Mouse (Mus musculus) MEL (cell line): ENCODE measurements around the gene Dnaaf2. TPM values are rescaled to one million over a fixed set of nuclear protein-coding genes. Genes with fewer than 3 reads are reported as not detected.

Source experiments
- DNase-seq: peaks from one replicate; pipeline ENCODE4 v3.0.0; 2011; ENCODE audit warnings: low read depth, low spot score
- H3K27ac ChIP-seq: 2 replicates; pipeline ENCODE4 v1.5.1; 2012; ENCODE audit warnings: low read depth, mild to moderate bottlenecking, control low read depth, low read length, moderate library complexity; ENCODE audit not compliant: control insufficient read depth
- H3K27me3 ChIP-seq, 2 experiments: fragments of 150-350 bp in 1 of 2; sonication (generic) in 1 of 2; 2 replicates each; pipeline ENCODE4 v1.6.1; 2012; ENCODE audit warnings: low read length in 2 of 2, mild to moderate bottlenecking in 2 of 2, improper control_type of control experiment in 1 of 2, moderate library complexity in 1 of 2; ENCODE audit not compliant: insufficient read depth in 2 of 2, control insufficient read depth in 1 of 2
- H3K36me3 ChIP-seq, 2 experiments: 2 replicates each; pipeline ENCODE4 v1.6.1; 2012 to 2014; ENCODE audit warnings: low read length in 2 of 2, improper control_type of control experiment in 1 of 2, inconsistent platforms in 1 of 2, mild to moderate bottlenecking in 1 of 2; ENCODE audit not compliant: insufficient read depth in 2 of 2, control insufficient read depth in 1 of 2
- H3K4me1 ChIP-seq, 2 experiments: fragments of 150-350 bp in 1 of 2; sonication (generic) in 1 of 2; 2 replicates each; pipeline ENCODE4 v1.6.1; 2012; ENCODE audit warnings: low read length in 2 of 2, improper control_type of control experiment in 1 of 2, mild to moderate bottlenecking in 1 of 2; ENCODE audit not compliant: insufficient read depth in 2 of 2, control insufficient read depth in 1 of 2
- H3K4me3 ChIP-seq, 2 experiments: fragments of 150-350 bp in 1 of 2; sonication (generic) in 1 of 2; 2 replicates each; pipeline ENCODE4 v1.5.1; 2012; ENCODE audit warnings: low read depth in 2 of 2, low read length in 2 of 2, mild to moderate bottlenecking in 2 of 2, moderate library complexity in 2 of 2, control low read depth in 1 of 2, improper control_type of control experiment in 1 of 2; ENCODE audit not compliant: control insufficient read depth in 1 of 2, insufficient read depth in 1 of 2
- H3K79me2 ChIP-seq: 2 replicates; pipeline ENCODE4 v1.6.1; 2012; ENCODE audit warnings: mild to moderate bottlenecking, low read length, moderate library complexity; ENCODE audit not compliant: control insufficient read depth, poor library complexity, insufficient read depth
- H3K9ac ChIP-seq: 2 replicates; pipeline ENCODE4 v1.6.1; 2012; ENCODE audit warnings: low read depth, mild to moderate bottlenecking, control low read depth, low read length, moderate library complexity; ENCODE audit not compliant: control insufficient read depth, poor library complexity, severe bottlenecking
- H3K9me3 ChIP-seq: fragments of 150-350 bp; sonication (generic); replicated peaks from 2 replicates; pipeline ENCODE4 v1.6.1; 2012; ENCODE audit warnings: mild to moderate bottlenecking, low read length, improper control_type of control experiment, moderate library complexity; ENCODE audit not compliant: insufficient read depth
- BHLHE40 ChIP-seq: IDR thresholded peaks from 2 replicates; pipeline ENCODE4 v1.6.1; 2012; ENCODE audit warnings: low read depth, mild to moderate bottlenecking, inconsistent platforms, low read length, improper control_type of control experiment, borderline replicate concordance
- E2F4 ChIP-seq: IDR thresholded peaks from 2 replicates; pipeline ENCODE4 v1.6.1; 2011; ENCODE audit warnings: low read depth, low read length, improper control_type of control experiment, borderline replicate concordance
- ELF1 ChIP-seq: IDR thresholded peaks from 2 replicates; pipeline ENCODE4 v1.6.1; 2014; ENCODE audit warnings: low read depth, mild to moderate bottlenecking, inconsistent platforms, low read length, improper control_type of control experiment, moderate library complexity
- EP300 ChIP-seq, 2 experiments: IDR thresholded peaks; 2 replicates each; pipeline ENCODE4 v1.6.1; 2011; ENCODE audit warnings: improper control_type of control experiment in 2 of 2, low read length in 2 of 2, low read depth in 1 of 2, mild to moderate bottlenecking in 1 of 2
- ETS1 ChIP-seq: IDR thresholded peaks from 2 replicates; pipeline ENCODE4 v1.6.1; 2012; ENCODE audit warnings: low read depth, mild to moderate bottlenecking, inconsistent platforms, low read length, improper control_type of control experiment, moderate library complexity
- GABPA ChIP-seq: IDR thresholded peaks from 2 replicates; pipeline ENCODE4 v1.6.1; 2012; ENCODE audit warnings: low read depth, mild to moderate bottlenecking, inconsistent platforms, low read length, improper control_type of control experiment, moderate library complexity
- GATA1 ChIP-seq: IDR thresholded peaks from 2 replicates; pipeline ENCODE4 v1.6.1; 2011; ENCODE audit warnings: low read depth, low read length, improper control_type of control experiment
- HCFC1 ChIP-seq: IDR thresholded peaks from 2 replicates; pipeline ENCODE4 v1.6.1; 2012; ENCODE audit warnings: low read depth, mild to moderate bottlenecking, inconsistent platforms, low read length, improper control_type of control experiment, moderate library complexity
- MAX ChIP-seq: IDR thresholded peaks from 2 replicates; pipeline ENCODE4 v1.6.1; 2011; ENCODE audit warnings: low read length, improper control_type of control experiment
- MEF2A ChIP-seq: IDR thresholded peaks from 2 replicates; pipeline ENCODE4 v1.6.1; 2014; ENCODE audit warnings: low read depth, mild to moderate bottlenecking, inconsistent platforms, low read length, improper control_type of control experiment; ENCODE audit not compliant: poor library complexity, insufficient replicate concordance, severe bottlenecking; ENCODE audit errors: extremely low read depth
- MXI1 ChIP-seq: IDR thresholded peaks from 2 replicates; pipeline ENCODE4 v1.6.1; 2011; ENCODE audit warnings: mild to moderate bottlenecking, low read depth, low read length, improper control_type of control experiment
- MYC ChIP-seq: IDR thresholded peaks from 2 replicates; pipeline ENCODE4 v1.6.1; 2011; ENCODE audit warnings: low read depth, mild to moderate bottlenecking, low read length, improper control_type of control experiment, moderate library complexity
- NELFE ChIP-seq: IDR thresholded peaks from 2 replicates; pipeline ENCODE4 v1.6.1; 2011; ENCODE audit warnings: low read depth, low read length, improper control_type of control experiment
- NRF1 ChIP-seq: IDR thresholded peaks from 2 replicates; pipeline ENCODE4 v1.6.1; 2014; ENCODE audit warnings: low read depth, mild to moderate bottlenecking, inconsistent platforms, low read length, improper control_type of control experiment, moderate library complexity; ENCODE audit not compliant: poor library complexity, insufficient read depth, severe bottlenecking
- POLR2A ChIP-seq, 2 experiments: IDR thresholded peaks; 2 replicates each; pipeline ENCODE4 v1.6.1; 2011 to 2012; ENCODE audit warnings: low read length in 2 of 2, mild to moderate bottlenecking in 2 of 2, control low read depth in 1 of 2, improper control_type of control experiment in 1 of 2, low read depth in 1 of 2, moderate library complexity in 1 of 2; ENCODE audit not compliant: control insufficient read depth in 1 of 2, insufficient read depth in 1 of 2, poor library complexity in 1 of 2
- POLR2AphosphoS2 ChIP-seq: IDR thresholded peaks from 2 replicates; pipeline ENCODE4 v1.6.1; 2011; ENCODE audit warnings: low read length, improper control_type of control experiment
- POLR2AphosphoS5 ChIP-seq: IDR thresholded peaks from 2 replicates; pipeline ENCODE4 v1.6.1; 2012; ENCODE audit warnings: low read depth, borderline replicate concordance, mild to moderate bottlenecking, inconsistent platforms, low read length, moderate library complexity, mixed read lengths
- RAD21 ChIP-seq: IDR thresholded peaks from 2 replicates; pipeline ENCODE4 v1.6.1; 2011; ENCODE audit warnings: mild to moderate bottlenecking, low read depth, low read length, improper control_type of control experiment
- RCOR1 ChIP-seq: IDR thresholded peaks from 2 replicates; pipeline ENCODE4 v1.6.1; 2012; ENCODE audit warnings: low read depth, mild to moderate bottlenecking, inconsistent platforms, low read length, improper control_type of control experiment
- SIN3A ChIP-seq: IDR thresholded peaks from 2 replicates; pipeline ENCODE4 v1.6.1; 2012; ENCODE audit warnings: low read length, improper control_type of control experiment, inconsistent platforms
- TAL1 ChIP-seq: IDR thresholded peaks from 2 replicates; pipeline ENCODE4 v1.6.1; 2012; ENCODE audit warnings: mild to moderate bottlenecking, inconsistent platforms, low read length, moderate library complexity, mixed read lengths
- TBP ChIP-seq: IDR thresholded peaks from 2 replicates; pipeline ENCODE4 v1.8.0; 2011; ENCODE audit warnings: low read depth, low read length, improper control_type of control experiment
- polyA plus RNA-seq, 2 experiments: library from polyadenylated mRNA; stranded (reverse) in 1 of 2; unstranded in 1 of 2; fragments of >175 nt in 1 of 2; fragments of >200 nt in 1 of 2; gene quantifications; 2 replicates each; pipeline versions ENCODE4 v1.2.1 to v1.2.4; 2012; ENCODE audit warnings: low replicate concordance in 2 of 2, low read depth in 1 of 2; ENCODE audit not compliant: insufficient read length in 2 of 2, insufficient read depth in 1 of 2, missing spikeins in 1 of 2
- total RNA-seq: library from RNA; depleted of rRNA; stranded (reverse); fragments of 300-350 nt; gene quantifications from 2 replicates; pipeline ENCODE4 v1.2.3, GENCODE M21; 2012

Dnaaf2 gene
- total and polyA plus RNA-seq, 3 experiments, result 5.5 to 10.1 TPM; not detected in 1

GRCm38 (mm10) chr12:69168461-69169106 lies 29.6 kb downstream of the Dnaaf2 start, which contains the start of gene Lrr1:
TSS of gene Lrr1 (plus strand) at chr12:69168814.
- peaks cover 11% of the 10 kb centered on the region for H3K79me2 ChIP-seq
- TF ChIP-seq NRF1 (no peak), MYC (no peak), TBP (no peak; the same call in 1 of the 2 replicates), BHLHE40 (no peak), POLR2A (IDR thresholded peaks at IDR 0.05; ENCODE audit: control insufficient read depth in 1 of 2, insufficient read depth in 1 of 2, low read depth in 1 of 2, low read length in 2 of 2, poor library complexity in 1 of 2) (peak; percentile 82 to 91), ELF1 (no peak), TAL1 (no peak), GATA1 (no peak), ETS1 (no peak; the same call in 1 of the 2 replicates), MAX (peak; percentile 99), RAD21 (no peak), MXI1 (peak; percentile 74), NELFE (peak; percentile 78), POLR2AphosphoS5 (no peak), POLR2AphosphoS2 (peak; percentile 58; the same call in 1 of the 2 replicates), RCOR1 (no peak), MEF2A (no peak), HCFC1 (peak; percentile 83), GABPA (no peak), SIN3A (peak; percentile 93; the same call in 1 of the 2 replicates), EP300 (IDR thresholded peaks at IDR 0.05; ENCODE audit: low read depth in 1 of 2, low read length in 2 of 2) (no peak), E2F4 (peak; percentile 89)
- H3K9ac ChIP-seq, result peak within 1 kb of the TSS; percentile 84
- H3K4me1 ChIP-seq, result peaks cover 2 to 12% of the 10 kb centered on the region in 2 experiments; a peak in 3 of 4 replicates
- H3K4me3 ChIP-seq, result peak within 1 kb of the TSS; percentile 70 to 78
- DNase-seq, result peak; percentile 93
- H3K9me3 ChIP-seq, result no peaks in the 10 kb centered on the region
- H3K27me3 ChIP-seq, result no peaks in the 10 kb centered on the region
- peak within 1 kb of the TSS; percentile 79 for H3K27ac ChIP-seq
- peaks cover 0 to 24% of the 10 kb centered on the region in 2 experiments; a peak in 3 of 4 replicates for H3K36me3 ChIP-seq
